Mouse (Mus musculus) mouse trophoblast stem cell (cell line): Measurements from ENCODE around the gene Elk4.

Experiments
- in situ Hi-C, 2 experiments: fragments of 300-500 bp; cut with MseI, MboI; formaldehyde crosslinking; loops; 2 replicates in 1 of 2; 3 replicates in 1 of 2; pipeline ENCODE4 v1.15.1; 2025

Gene Elk4

GRCm38 (mm10) chr1:132012861-132013260, 5.5 kb downstream of the Elk4 start:
- in situ Hi-C loops: no loop called here

- in situ Hi-C loops: no loop called here
Observed at GRCm38 (mm10) chr1:132014800-132015199, 7.4 kb downstream of the Elk4 start.

- in situ Hi-C loops: no loop called here
Observed at GRCm38 (mm10) chr1:132016691-132017090, 9.3 kb downstream of the Elk4 start.

- in situ Hi-C loops: no loop called here
Observed at GRCm38 (mm10) chr1:132019876-132020275, 12.5 kb downstream of the Elk4 start.

GRCm38 (mm10) chr1:132022107-132022506, 14.7 kb downstream of the Elk4 start:
- in situ Hi-C loops: no loop called here

GRCm38 (mm10) chr1:132026925-132027646, 19.7 kb downstream of the Elk4 start:
- in situ Hi-C loops: no loop called here

- in situ Hi-C loops: no loop called here
Observed at GRCm38 (mm10) chr1:132027978-132028377, 20.6 kb downstream of the Elk4 start.

- in situ Hi-C loops: no loop called here
Observed at GRCm38 (mm10) chr1:132028413-132028812, 21.0 kb downstream of the Elk4 start.

- in situ Hi-C loops: no loop called here
Observed at GRCm38 (mm10) chr1:132030574-132030973, 23.2 kb downstream of the Elk4 start.

- in situ Hi-C loops: no loop called here
Observed at GRCm38 (mm10) chr1:132032172-132032571, 24.8 kb downstream of the Elk4 start.

GRCm38 (mm10) chr1:132037746-132038145, 30.3 kb downstream of the Elk4 start:
- in situ Hi-C loops: no loop called here

- in situ Hi-C loops: no loop called here
Observed at GRCm38 (mm10) chr1:132038753-132039152, 31.3 kb downstream of the Elk4 start.

GRCm38 (mm10) chr1:132040201-132040621, 32.8 kb downstream of the Elk4 start:
- in situ Hi-C loops: no loop called here

- in situ Hi-C loops: no loop called here
Observed at GRCm38 (mm10) chr1:132043759-132044158, 36.4 kb downstream of the Elk4 start.

- in situ Hi-C loops: loop anchor here (5.0 kb wide), 1 partner anchor 49 kb away; no protein-coding TSS in a partner anchor
Observed at GRCm38 (mm10) chr1:132046143-132046735, 38.8 kb downstream of the Elk4 start.

- in situ Hi-C loops: no loop called here
Observed at GRCm38 (mm10) chr1:132051746-132052145, 44.3 kb downstream of the Elk4 start.

- in situ Hi-C loops: no loop called here
Observed at GRCm38 (mm10) chr1:132054387-132054786, 47.0 kb downstream of the Elk4 start.

GRCm38 (mm10) chr1:132055054-132055664, 47.8 kb downstream of the Elk4 start:
- in situ Hi-C loops: no loop called here

GRCm38 (mm10) chr1:132058558-132058957, 51.2 kb downstream of the Elk4 start:
- in situ Hi-C loops: no loop called here

GRCm38 (mm10) chr1:132060036-132060769, 52.8 kb downstream of the Elk4 start:
- in situ Hi-C loops: no loop called here

GRCm38 (mm10) chr1:132061750-132062541, 54.5 kb downstream of the Elk4 start:
- in situ Hi-C loops: no loop called here
